Mouse (Mus musculus) bone marrow macrophage, adult 2 months (primary cell): ENCODE results near the gene Prickle2.

ENCODE experiments used
- CTCF ChIP-seq: IDR thresholded peaks from 2 replicates; pipeline ENCODE4 v1.5.1; 2012; ENCODE audit warnings: low read depth, mild to moderate bottlenecking, low read length, moderate library complexity
- POLR2A ChIP-seq: IDR thresholded peaks from 2 replicates; pipeline ENCODE4 v1.6.1; 2012; ENCODE audit warnings: mild to moderate bottlenecking, low read depth, low read length, borderline replicate concordance

DNA sequence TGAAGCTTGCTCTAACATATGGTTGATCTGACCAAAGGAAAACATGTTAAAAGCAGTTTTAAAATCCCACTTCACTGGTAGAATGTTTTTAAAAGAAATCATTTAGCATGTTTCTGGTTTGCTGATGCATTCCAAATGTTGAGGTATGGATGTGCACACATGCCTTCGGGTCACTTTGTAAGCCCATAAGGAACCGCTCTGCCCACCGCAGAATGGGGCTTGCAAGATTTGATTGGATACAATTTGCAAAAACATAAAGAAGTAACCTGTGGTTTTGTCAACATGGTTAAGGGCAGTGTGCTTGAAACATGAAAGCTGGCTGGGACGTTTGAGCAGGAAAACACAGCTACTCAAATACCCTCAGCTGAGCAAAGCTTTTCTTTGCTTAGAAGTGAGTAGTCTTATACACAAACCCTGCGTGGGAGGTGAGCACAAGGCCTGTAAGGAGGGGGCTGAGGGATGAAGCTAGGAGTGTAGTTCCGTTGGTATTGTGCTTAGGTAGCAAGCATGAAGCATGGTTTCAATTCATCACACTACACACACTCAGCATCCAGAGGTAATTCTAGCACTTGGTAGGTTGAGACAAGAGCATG, 71.0 kb downstream of the Prickle2 start:
- TF ChIP-seq POLR2A (no peak), CTCF (no peak)
